Mouse (Mus musculus): ENCODE measurements at regions not wholly inside any gene's neighbourhood (a gene's known extent, or its start where the extent isn't known, plus 50 kb on each side); places are given as distances from the start of the nearest gene placed in this dataset.
A peak's percentile ranks its signal among the peaks of the same experiment; 100 is the strongest.

GRCm38 (mm10) chr5:52309317-52310060 lies 54.1 kb upstream of the Sod3 start:
- DNase-seq = peak; percentile 72

- no peak for DNase-seq
Observed at GRCm38 (mm10) chr5:52296303-52296702, 67.3 kb upstream of the Sod3 start.

DNA sequence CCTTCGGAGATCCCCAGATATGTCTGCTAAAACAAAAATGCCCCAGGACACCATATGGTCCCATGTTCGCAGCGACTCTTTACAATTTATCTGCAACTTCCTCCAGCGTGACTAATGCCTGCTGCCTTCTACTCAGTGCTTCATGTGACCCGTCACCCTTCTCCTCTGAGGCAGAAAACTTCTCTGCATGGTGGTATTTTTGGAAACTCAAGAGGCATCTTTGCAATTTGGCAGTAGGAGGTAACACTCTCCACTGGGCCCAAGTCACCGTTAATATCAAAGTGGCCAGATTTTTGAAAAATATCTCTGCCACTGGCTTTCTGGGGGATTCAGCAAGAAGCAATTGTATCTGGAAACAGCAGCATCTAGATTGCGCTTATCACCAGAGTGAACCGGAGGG lies 69.1 kb upstream of the Sod3 start:
- no peak for DNase-seq

- no peak for DNase-seq
Observed at GRCm38 (mm10) chr5:52288319-52288718, 75.3 kb upstream of the Sod3 start.

DNA sequence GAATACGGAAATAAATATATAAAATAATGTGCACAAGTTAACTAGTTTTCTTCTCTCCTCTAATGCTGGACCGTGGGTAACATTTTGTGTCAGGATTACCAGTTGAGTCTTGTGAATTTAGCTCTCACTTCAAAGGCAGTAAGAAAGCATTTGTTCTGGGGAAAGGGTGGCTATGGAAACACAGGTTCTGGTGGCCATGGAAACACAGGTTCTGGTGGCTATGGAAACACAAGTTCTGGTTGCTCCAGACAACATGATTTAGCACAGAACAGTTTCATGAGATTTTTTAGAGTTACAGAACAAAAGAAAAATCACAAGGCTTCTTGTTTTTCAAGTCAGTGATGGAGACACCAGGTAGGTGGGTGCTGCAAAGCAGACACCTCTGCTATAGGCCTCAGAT lies 82.7 kb upstream of the Sod3 start:
- no peak for DNase-seq

GRCm38 (mm10) chr5:52278111-52278510 lies 85.5 kb upstream of the Sod3 start:
- DNase-seq = no peak

GRCm38 (mm10) chr5:52263214-52263613 lies 72.9 kb upstream of the Dhx15 start:
- DNase-seq = no peak

DNA sequence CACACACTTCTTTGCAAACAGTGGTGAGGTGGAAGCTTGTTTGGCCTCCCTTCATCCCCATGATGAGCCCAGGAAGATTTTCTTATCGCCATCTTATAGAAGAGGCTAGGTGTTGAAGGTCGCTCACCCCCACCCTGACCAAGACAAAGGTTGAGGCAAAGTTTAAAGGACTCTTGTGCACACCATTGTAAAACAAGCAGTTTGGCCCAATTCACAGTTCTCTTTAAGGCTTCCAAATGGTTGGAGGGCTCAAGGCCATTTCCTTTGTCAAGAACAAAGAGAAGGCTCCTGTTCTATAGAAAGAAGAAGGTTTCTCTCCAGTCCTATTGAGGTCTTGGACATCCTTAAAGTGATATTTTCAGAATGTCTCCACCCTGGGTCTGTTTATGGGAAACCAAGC lies 67.8 kb upstream of the Dhx15 start:
- no peak for DNase-seq

- no peak for DNase-seq
Observed at GRCm38 (mm10) chr5:52254602-52255071, 64.3 kb upstream of the Dhx15 start.

- no peak for DNase-seq
Observed at GRCm38 (mm10) chr5:52249804-52250203, 59.5 kb upstream of the Dhx15 start.

- DNase-seq = no peak
Observed at GRCm38 (mm10) chr5:52243931-52244330, 53.6 kb upstream of the Dhx15 start.

GRCm38 (mm10) chr5:52242414-52242813 lies 52.1 kb upstream of the Dhx15 start:
- DNase-seq = no peak

GRCm38 (mm10) chr5:52240540-52240939 lies 50.2 kb upstream of the Dhx15 start:
- DNase-seq = no peak

Data from gastrocnemius, postnatal 25 days (tissue).